Mouse (Mus musculus) CH12.LX (cell line): Measurements from ENCODE around the gene Arx. TPM values are rescaled to one million over a fixed set of nuclear protein-coding genes. Genes with fewer than 3 reads are reported as not detected.

ENCODE experiments used
- DNase-seq: peaks from one replicate; pipeline ENCODE4 v3.0.0-alpha.2; 2013; ENCODE audit errors: extremely low read depth
- H3K27ac ChIP-seq: 2 replicates; pipeline ENCODE4 v1.5.1; 2012; ENCODE audit warnings: low read depth, mild to moderate bottlenecking, control low read depth, moderate library complexity; ENCODE audit not compliant: insufficient read depth
- H3K27me3 ChIP-seq: replicated peaks from 2 replicates; pipeline ENCODE3; 2012; ENCODE audit warnings: inconsistent platforms
- H3K36me3 ChIP-seq, 2 experiments: replicated peaks in 1 of 2; 2 replicates each; pipeline versions ENCODE3 to v1.6.1; 2012; ENCODE audit warnings: inconsistent platforms in 1 of 2, low read length in 1 of 2, mild to moderate bottlenecking in 1 of 2, mixed read lengths in 1 of 2, moderate library complexity in 1 of 2; ENCODE audit not compliant: control insufficient read depth in 1 of 2, insufficient read depth in 1 of 2
- H3K4me1 ChIP-seq, 2 experiments: 2 replicates each; pipeline ENCODE4 v1.6.1; 2012; ENCODE audit warnings: inconsistent platforms in 1 of 2, moderate library complexity in 1 of 2; ENCODE audit not compliant: insufficient read depth in 2 of 2, control insufficient read depth in 1 of 2
- H3K4me2 ChIP-seq: 2 replicates; pipeline ENCODE4 v1.6.1; 2012; ENCODE audit warnings: low read depth, mild to moderate bottlenecking, control low read depth; ENCODE audit not compliant: poor library complexity, insufficient read depth, severe bottlenecking
- H3K4me3 ChIP-seq, 3 experiments: fragments of 150-350 bp in 1 of 3; sonication (generic) in 1 of 3; replicated peaks in 1 of 3; 2 replicates each; pipeline versions ENCODE3 to v1.5.1; 2011 to 2012; ENCODE audit warnings: low read depth in 2 of 3, low read length in 2 of 3, mild to moderate bottlenecking in 2 of 3, moderate library complexity in 2 of 3, control low read depth in 1 of 3, improper control_type of control experiment in 1 of 3, inconsistent platforms in 1 of 3, mixed read lengths in 1 of 3; ENCODE audit not compliant: poor library complexity in 1 of 3
- H3K79me2 ChIP-seq: replicated peaks from 2 replicates; pipeline ENCODE4 v1.6.1; 2012; ENCODE audit warnings: mild to moderate bottlenecking, moderate library complexity; ENCODE audit not compliant: control insufficient read depth, poor library complexity, insufficient read depth, severe bottlenecking; ENCODE audit errors: extremely low read depth
- H3K9ac ChIP-seq: 2 replicates; pipeline ENCODE4 v1.6.1; 2012; ENCODE audit warnings: low read depth, mild to moderate bottlenecking, control low read depth, moderate library complexity; ENCODE audit not compliant: insufficient read depth
- H3K9me3 ChIP-seq: replicated peaks from 2 replicates; pipeline ENCODE3; 2012; ENCODE audit warnings: low read length, inconsistent platforms, mixed read lengths
- BHLHE40 ChIP-seq: IDR thresholded peaks from 2 replicates; pipeline ENCODE4 v1.6.1; 2011; ENCODE audit warnings: mild to moderate bottlenecking, low read depth, low read length, improper control_type of control experiment
- CHD1 ChIP-seq: IDR thresholded peaks from 2 replicates; pipeline ENCODE4 v1.6.1; 2012; ENCODE audit warnings: low read depth, low read length, improper control_type of control experiment, inconsistent platforms
- CTCF ChIP-seq, 2 experiments: IDR thresholded peaks in 1 of 2; conservative IDR thresholded peaks in 1 of 2; 2 replicates each; pipeline ENCODE4 v1.5.1; 2011 to 2012; ENCODE audit warnings: low read depth in 2 of 2, low read length in 2 of 2, improper control_type of control experiment in 1 of 2, inconsistent platforms in 1 of 2, mild to moderate bottlenecking in 1 of 2, moderate library complexity in 1 of 2
- E2F4 ChIP-seq: IDR thresholded peaks from 2 replicates; pipeline ENCODE4 v1.6.1; 2011; ENCODE audit warnings: low read depth, low read length, improper control_type of control experiment; ENCODE audit not compliant: insufficient replicate concordance
- ELF1 ChIP-seq: IDR thresholded peaks from 2 replicates; pipeline ENCODE4 v1.6.1; 2014; ENCODE audit warnings: low read depth, mild to moderate bottlenecking, inconsistent platforms, low read length, improper control_type of control experiment
- EP300 ChIP-seq: IDR thresholded peaks from 2 replicates; pipeline ENCODE4 v1.6.1; 2011; ENCODE audit warnings: low read length, improper control_type of control experiment
- ETS1 ChIP-seq: conservative IDR thresholded peaks from 2 replicates; pipeline ENCODE4 v1.6.1; 2012; ENCODE audit warnings: low read depth, mild to moderate bottlenecking, inconsistent platforms, low read length, improper control_type of control experiment, moderate library complexity
- GABPA ChIP-seq: IDR thresholded peaks from 2 replicates; pipeline ENCODE4 v1.6.1; 2012; ENCODE audit warnings: low read depth, low read length, improper control_type of control experiment, inconsistent platforms; ENCODE audit not compliant: insufficient replicate concordance
- HCFC1 ChIP-seq: IDR thresholded peaks from 2 replicates; pipeline ENCODE4 v1.6.1; 2012; ENCODE audit warnings: low read depth, mild to moderate bottlenecking, inconsistent platforms, low read length, improper control_type of control experiment
- IRF4 ChIP-seq: IDR thresholded peaks from 2 replicates; pipeline ENCODE4 v1.6.1; 2014; ENCODE audit warnings: low read depth, mild to moderate bottlenecking, inconsistent platforms, low read length, improper control_type of control experiment
- JUN ChIP-seq: IDR thresholded peaks from 2 replicates; pipeline ENCODE4 v1.6.1; 2011; ENCODE audit warnings: low read depth, mild to moderate bottlenecking, low read length, improper control_type of control experiment, moderate library complexity; ENCODE audit not compliant: insufficient read depth
- MAZ ChIP-seq: IDR thresholded peaks from 2 replicates; pipeline ENCODE4 v1.6.1; 2012; ENCODE audit warnings: low read depth, mild to moderate bottlenecking, inconsistent platforms, low read length, improper control_type of control experiment, moderate library complexity
- MEF2A ChIP-seq: IDR thresholded peaks from 2 replicates; pipeline ENCODE4 v1.6.1; 2014; ENCODE audit warnings: low read depth, mild to moderate bottlenecking, inconsistent platforms, low read length, improper control_type of control experiment, borderline replicate concordance
- MXI1 ChIP-seq: IDR thresholded peaks from 2 replicates; pipeline ENCODE4 v1.6.1; 2011; ENCODE audit warnings: mild to moderate bottlenecking, low read depth, low read length, improper control_type of control experiment
- NRF1 ChIP-seq: IDR thresholded peaks from 2 replicates; pipeline ENCODE4 v1.6.1; 2014; ENCODE audit warnings: low read depth, mild to moderate bottlenecking, inconsistent platforms, low read length, improper control_type of control experiment, moderate library complexity
- PAX5 ChIP-seq: IDR thresholded peaks from 2 replicates; pipeline ENCODE4 v1.6.1; 2012; ENCODE audit warnings: low read length, inconsistent platforms, mixed read lengths
- POLR2AphosphoS2 ChIP-seq: IDR thresholded peaks from 2 replicates; pipeline ENCODE4 v1.6.1; 2011; ENCODE audit warnings: low read depth, low read length, improper control_type of control experiment
- SMC3 ChIP-seq: IDR thresholded peaks from 2 replicates; pipeline ENCODE4 v1.6.1; 2011; ENCODE audit warnings: low read depth, low read length, improper control_type of control experiment
- TCF12 ChIP-seq: IDR thresholded peaks from 2 replicates; pipeline ENCODE4 v1.6.1; 2014; ENCODE audit warnings: low read depth, mild to moderate bottlenecking, inconsistent platforms, low read length, improper control_type of control experiment
- UBTF ChIP-seq: IDR thresholded peaks from 2 replicates; pipeline ENCODE4 v1.6.1; 2012; ENCODE audit warnings: low read depth, mild to moderate bottlenecking, inconsistent platforms, low read length, improper control_type of control experiment, moderate library complexity
- USF1 ChIP-seq: IDR thresholded peaks from 2 replicates; pipeline ENCODE4 v1.6.1; 2014; ENCODE audit warnings: low read depth, mild to moderate bottlenecking, inconsistent platforms, low read length, improper control_type of control experiment
- USF2 ChIP-seq: conservative IDR thresholded peaks from 2 replicates; pipeline ENCODE4 v1.6.1; 2011; ENCODE audit warnings: low read depth, low read length, improper control_type of control experiment
- ZC3H11A ChIP-seq: IDR thresholded peaks from 2 replicates; pipeline ENCODE4 v1.6.1; 2012; ENCODE audit warnings: low read depth, mild to moderate bottlenecking, inconsistent platforms, low read length, improper control_type of control experiment
- ZKSCAN1 ChIP-seq: IDR thresholded peaks from 2 replicates; pipeline ENCODE4 v1.6.1; 2012; ENCODE audit warnings: low read depth, inconsistent platforms, low read length, improper control_type of control experiment, borderline replicate concordance
- ZMIZ1 ChIP-seq: IDR thresholded peaks from 2 replicates; pipeline ENCODE4 v1.6.1; 2012; ENCODE audit warnings: low read depth, mild to moderate bottlenecking, inconsistent platforms, low read length, improper control_type of control experiment
- ZNF384 ChIP-seq: IDR thresholded peaks from 2 replicates; pipeline ENCODE4 v1.6.1; 2012; ENCODE audit warnings: low read depth, low read length, improper control_type of control experiment, inconsistent platforms
- dilution Hi-C: fragments of 300-500 bp; cut with MboI; formaldehyde crosslinking; loops from 2 replicates; pipeline ENCODE4 v1.14.3; 2020; ENCODE audit warnings: low sequenced_read_pairs; ENCODE audit not compliant: extremely low pct_unique_long_range_greater_than_20kb, extremely low pct_ligation_motif_present
- in situ Hi-C: fragments of 300-500 bp; cut with MboI; formaldehyde crosslinking; loops from 3 replicates; pipeline ENCODE4 v1.14.3; 2019; ENCODE audit warnings: low sequenced_read_pairs, low pct_ligation_motif_present, low pct_unique_long_range_greater_than_20kb, mixed read lengths
- polyA plus RNA-seq: library from polyadenylated mRNA; unstranded; fragments of >175 nt; gene quantifications from 2 replicates; pipeline ENCODE4 v1.2.1, GENCODE M21; 2012; ENCODE audit warnings: low read depth; ENCODE audit not compliant: insufficient read length
- total RNA-seq, 2 experiments: library from RNA; depleted of rRNA; stranded (reverse); fragments of 300-350 nt in 1 of 2; fragments of >200 nt in 1 of 2; gene quantifications; 2 replicates each; pipeline ENCODE4 v1.2.3; 2012 to 2014

Gene Arx
- total and polyA plus RNA-seq, 3 experiments: not detected

DNA sequence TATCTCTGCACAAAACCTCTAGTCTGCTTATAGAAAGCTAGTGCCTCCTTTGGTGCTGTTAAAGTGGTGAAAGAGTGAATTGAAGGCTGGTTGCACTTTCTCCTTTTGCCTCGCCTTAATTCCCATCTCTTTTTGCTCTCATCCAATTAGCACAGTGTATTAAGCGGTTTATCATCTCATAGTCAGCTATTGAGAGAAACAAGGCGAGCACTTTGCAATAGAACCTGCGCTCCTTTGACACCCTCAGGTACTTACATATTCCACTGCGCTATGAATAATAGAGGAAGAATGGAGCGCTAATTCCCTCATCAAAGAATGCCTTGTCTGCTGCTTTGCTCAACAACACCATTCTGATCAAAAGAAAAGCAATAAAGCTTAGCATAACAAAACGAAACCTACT is 15.6 kb downstream of the Arx start:
- Histone ChIP-seq H3K27me3 (peaks cover 7% of the 10 kb centered on the region), H3K36me3 (peaks cover 0 to 9% of the 10 kb centered on the region in 2 experiments), H3K27ac (no peak overlapping the region), H3K4me3 (no peak overlapping the region), H3K4me1 (peaks cover 0 to 11% of the 10 kb centered on the region in 2 experiments; a peak in 2 of 4 replicates), H3K4me2 (no peak overlapping the region), H3K9me3 (no peaks in the 10 kb centered on the region), H3K9ac (no peak overlapping the region), H3K79me2 (no peaks in the 10 kb centered on the region)
- in situ Hi-C loops: no loop called here
- TF ChIP-seq ETS1 (no peak), NRF1 (no peak), USF1 (no peak), MEF2A (no peak), E2F4 (no peak), CHD1 (no peak), EP300 (no peak), HCFC1 (no peak), ZKSCAN1 (no peak)
- no peak for DNase-seq
- dilution Hi-C loops: no loop called here

DNA sequence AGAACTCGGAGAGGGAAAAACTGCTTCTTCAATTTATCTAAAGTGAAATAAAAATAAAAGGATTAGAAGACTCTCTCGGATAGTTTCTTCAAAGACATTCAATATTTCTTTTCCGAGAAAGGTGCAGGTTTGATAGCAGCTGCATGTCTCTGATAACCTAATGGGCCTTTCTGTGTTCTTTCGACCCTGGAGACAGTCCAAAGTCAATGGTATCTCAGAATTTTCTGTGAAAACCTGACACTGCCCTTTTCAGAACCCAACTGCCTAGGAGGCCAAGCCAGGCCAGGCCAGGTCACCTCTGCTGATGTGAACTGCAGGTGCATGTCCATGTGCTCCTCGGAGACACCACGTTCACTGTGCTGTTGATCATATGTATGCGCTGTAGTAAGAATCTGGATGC is 19.5 kb downstream of the Arx start:
- Histone ChIP-seq H3K4me2 (no peak overlapping the region), H3K27me3 (no peaks in the 10 kb centered on the region), H3K4me1 (peaks cover 0 to 4% of the 10 kb centered on the region in 2 experiments; a peak in 1 of 4 replicates), H3K79me2 (no peaks in the 10 kb centered on the region), H3K9ac (no peak overlapping the region), H3K4me3 (no peak overlapping the region), H3K36me3 (peaks cover 0 to 9% of the 10 kb centered on the region in 2 experiments), H3K27ac (no peak overlapping the region), H3K9me3 (no peaks in the 10 kb centered on the region)
- TF ChIP-seq BHLHE40 (no peak), MXI1 (no peak), MEF2A (no peak), ETS1 (no peak), UBTF (no peak), ZNF384 (no peak), IRF4 (no peak), MAZ (no peak), SMC3 (no peak), PAX5 (no peak), ELF1 (no peak), GABPA (no peak), ZMIZ1 (no peak), ZC3H11A (no peak), ZKSCAN1 (no peak), TCF12 (no peak), CTCF (conservative IDR thresholded peaks at IDR 0.05 in 1 of 2, IDR thresholded peaks at IDR 0.05 in 1 of 2; ENCODE audit: low read depth in 2 of 2, low read length in 2 of 2) (no peak), USF2 (no peak), POLR2AphosphoS2 (no peak), JUN (no peak)
- no peak for DNase-seq
- dilution Hi-C loops: no loop called here
- in situ Hi-C loops: no loop called here
